Mouse (Mus musculus) lung, postnatal 10 days (tissue): Measurements from ENCODE around the gene Fkbp11.
A peak's percentile ranks its signal among the peaks of the same experiment; 100 is the strongest.

ENCODE experiments used
- DNase-seq: peaks from one replicate; pipeline ENCODE4 v3.0.0; 2021

The Fkbp11 gene

DNA sequence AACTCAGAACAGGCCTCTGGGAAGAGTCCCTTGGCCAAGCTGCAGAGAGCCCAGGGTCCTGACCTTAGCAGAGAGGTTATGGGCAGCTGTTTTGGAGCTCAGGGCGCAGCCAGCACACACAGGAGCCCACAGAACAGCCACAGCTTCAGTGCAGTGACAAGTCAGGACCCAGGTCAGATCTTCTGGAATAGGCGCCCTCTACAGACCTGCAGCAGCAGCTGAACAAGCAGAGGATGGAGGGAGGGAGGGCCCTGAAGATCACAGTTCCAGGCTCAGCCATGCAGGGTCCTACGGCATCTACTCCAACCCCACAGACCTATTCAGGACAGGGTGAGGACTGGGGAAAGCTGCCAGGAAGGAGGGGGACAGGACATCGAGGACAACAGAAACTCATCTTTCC, 10.8 kb upstream of the Fkbp11 start:
- no peak for DNase-seq

DNA sequence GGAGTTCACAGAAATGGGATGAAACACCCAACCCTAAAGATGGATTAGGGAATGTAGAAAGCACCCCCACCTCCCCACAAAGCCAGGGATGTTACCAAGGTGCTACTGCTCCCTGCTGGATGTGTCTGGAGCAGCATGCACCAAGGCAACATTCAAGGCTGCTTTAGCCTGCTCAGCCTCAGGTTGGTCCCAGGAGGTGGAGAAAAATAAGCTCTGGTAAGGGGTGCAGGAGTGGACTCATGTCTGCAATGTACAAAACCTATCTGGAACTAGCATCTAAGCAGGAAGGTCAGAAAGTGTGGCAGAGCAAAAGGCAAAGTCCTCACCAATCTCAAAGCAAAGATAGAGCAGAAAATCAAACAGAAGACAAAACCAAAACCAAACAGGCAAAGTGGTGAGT, 9.9 kb upstream of the Fkbp11 start:
- peak; percentile 67 for DNase-seq

- DNase-seq = peak; percentile 55
Observed at GRCm38 (mm10) chr15:98736521-98736920, 8.5 kb upstream of the Fkbp11 start.

- DNase-seq = no peak
Observed at GRCm38 (mm10) chr15:98733976-98734566, 6.1 kb upstream of the Fkbp11 start.

DNA sequence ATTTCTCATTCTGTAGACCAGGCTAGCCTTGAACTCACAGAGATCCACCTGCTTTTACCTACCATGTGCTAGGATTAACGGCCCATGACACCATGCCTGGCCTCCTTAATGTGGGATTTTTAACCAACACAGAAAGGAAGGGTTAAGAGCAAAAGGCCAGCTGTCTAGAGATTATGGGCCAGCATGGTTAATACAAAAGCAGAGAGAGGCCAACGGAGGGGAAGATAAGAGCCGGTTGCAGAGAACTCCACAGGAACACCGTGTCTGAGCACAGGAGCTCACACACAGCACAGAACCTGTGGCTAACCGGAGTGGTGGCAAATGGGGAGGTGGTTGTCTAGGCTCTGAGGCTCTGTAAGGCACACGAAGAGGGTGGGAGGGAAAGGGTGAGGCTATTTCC, 5.4 kb upstream of the Fkbp11 start:
- no peak for DNase-seq

DNA sequence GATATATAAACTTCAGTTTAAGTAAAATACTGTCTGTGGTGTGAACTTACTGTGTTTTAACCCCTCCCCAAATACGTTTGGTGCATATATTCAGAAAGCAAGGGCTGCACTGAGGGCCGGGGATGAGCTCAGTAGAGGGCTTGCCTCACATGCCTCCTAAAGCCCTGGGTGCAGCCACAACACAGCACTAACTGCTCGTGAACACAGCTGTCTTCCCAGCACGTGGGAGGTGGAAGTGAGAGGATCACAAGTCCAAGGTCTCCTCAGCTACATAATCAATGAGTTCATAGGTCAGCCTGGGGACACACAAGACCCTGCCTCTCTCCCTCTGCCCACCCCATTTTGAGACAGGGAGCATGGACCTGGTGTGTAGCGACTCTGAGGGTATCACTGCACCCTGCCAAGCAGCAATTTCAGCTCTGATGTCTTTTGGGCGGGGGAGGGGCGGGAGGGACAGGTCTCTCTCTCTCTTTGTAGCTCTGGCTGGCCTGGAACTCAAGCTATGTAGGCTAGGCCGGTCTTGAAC, 4.1 kb upstream of the Fkbp11 start:
- DNase-seq = no peak

- DNase-seq = no peak
Observed at GRCm38 (mm10) chr15:98730790-98731189, 2.8 kb upstream of the Fkbp11 start.

GRCm38 (mm10) chr15:98729791-98730545, 2.0 kb upstream of the Fkbp11 start:
- no peak for DNase-seq

DNA sequence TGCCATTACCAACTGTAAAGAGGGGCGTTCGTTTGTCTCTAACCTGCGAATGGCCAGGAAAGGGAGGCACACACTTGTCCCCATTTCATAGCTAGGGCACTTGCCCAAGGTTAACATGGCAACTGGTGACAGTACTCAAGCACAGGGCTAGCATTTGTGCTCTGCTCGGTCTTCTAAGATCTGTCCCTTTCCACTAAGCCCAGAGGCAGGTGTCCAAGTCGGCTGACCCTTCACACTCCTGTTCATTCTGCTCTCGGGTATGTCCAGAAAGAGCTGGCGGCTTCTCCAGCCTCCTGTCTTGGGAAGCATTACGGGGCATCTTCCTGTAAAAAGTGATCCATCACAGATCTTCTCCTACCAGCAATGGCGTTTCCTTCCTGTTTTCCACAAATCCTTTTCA, 368 bp upstream of the Fkbp11 start:
- DNase-seq = peak; percentile 34

GRCm38 (mm10) chr15:98726746-98727145, 1.3 kb downstream of the Fkbp11 start:
- DNase-seq = no peak

DNA sequence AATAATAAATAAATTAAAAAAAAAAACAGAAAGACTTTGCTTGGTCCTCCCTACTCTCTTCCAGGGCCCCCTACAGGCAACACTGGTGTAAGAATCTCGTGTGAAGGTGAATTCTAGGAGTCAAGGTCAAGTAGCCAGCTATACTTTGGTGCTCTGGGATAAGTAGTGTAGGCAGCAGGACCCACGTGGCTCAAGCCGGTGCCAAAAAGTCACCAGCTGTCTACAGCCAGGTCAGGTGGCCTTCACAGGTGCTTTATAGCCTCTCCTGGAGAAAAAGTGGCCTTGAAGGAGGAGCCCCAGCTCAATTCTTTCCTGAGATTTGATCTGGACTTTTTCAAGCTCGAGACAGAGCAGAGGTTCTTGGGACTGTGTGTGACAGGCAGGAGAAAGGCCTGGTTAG, 1.9 kb downstream of the Fkbp11 start:
- no peak for DNase-seq

DNA sequence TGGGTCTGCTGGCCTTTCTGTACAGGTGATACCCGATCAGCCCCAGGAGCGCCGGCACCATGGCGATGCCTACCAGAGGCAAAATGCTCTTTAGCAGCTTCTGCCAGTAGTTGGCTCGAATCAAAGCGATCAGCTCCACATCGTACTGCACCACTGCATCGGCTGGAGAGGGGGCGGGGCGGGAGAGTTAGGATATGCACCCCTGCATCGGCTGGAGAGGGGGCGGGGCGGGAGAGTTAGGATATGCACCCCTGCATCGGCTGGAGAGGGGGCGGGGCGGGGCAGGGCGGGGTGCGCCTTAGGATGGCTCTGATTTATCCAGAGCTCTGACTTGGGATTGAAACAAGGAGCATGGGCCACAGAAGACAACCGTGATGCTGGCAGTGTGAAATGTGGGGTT, 3.6 kb downstream of the Fkbp11 start:
- DNase-seq = peak; percentile 37

DNA sequence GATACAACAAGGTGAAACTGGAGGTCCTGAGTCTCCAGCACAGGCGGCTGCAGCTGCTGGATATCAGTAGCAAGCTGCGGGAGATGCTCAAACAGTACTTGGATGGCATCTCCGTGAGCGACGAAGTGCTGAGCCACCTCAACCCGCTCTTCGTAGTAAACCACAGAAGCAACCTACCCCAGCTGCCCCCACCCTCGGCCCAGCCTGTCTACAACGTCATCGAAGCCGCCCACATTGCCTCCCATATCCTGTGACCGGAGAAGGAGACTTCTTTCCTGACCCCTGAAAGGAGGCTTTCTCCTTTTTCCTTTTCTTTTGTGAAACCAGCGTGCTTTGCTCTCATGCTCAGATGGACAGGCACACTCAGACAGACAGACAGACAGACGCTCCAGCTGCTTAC, 5.1 kb downstream of the Fkbp11 start:
- peak; percentile 57 for DNase-seq

- DNase-seq = no peak
Observed at GRCm38 (mm10) chr15:98722191-98722590, 5.8 kb downstream of the Fkbp11 start.

DNA sequence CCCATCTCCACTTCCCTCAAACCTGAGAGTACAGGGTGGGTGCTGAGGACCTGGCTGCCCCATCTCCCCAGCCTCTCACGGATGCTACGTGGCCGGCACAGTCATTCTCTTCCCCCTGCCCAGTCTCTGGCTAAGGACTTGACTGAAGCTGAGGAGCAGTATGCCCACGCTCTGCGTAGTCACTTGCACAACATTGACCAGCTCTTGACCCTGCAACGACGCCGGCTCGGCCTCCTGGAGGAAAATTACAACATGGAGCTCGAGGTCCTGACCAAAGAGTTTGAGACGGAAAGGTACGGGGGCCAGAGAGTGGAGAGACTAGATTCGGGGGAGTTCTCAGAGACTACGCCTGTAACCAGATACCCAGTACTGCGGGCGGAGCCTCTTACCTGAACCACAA, 10.7 kb downstream of the Fkbp11 start:
- DNase-seq = no peak

- DNase-seq = peak; percentile 85
Observed at GRCm38 (mm10) chr15:98714230-98714652, 13.8 kb downstream of the Fkbp11 start.

- peak; percentile 79 for DNase-seq
Observed at GRCm38 (mm10) chr15:98710442-98710841, 17.6 kb downstream of the Fkbp11 start.

GRCm38 (mm10) chr15:98707766-98708372, 20.1 kb downstream of the Fkbp11 start, which contains the start of gene Ccdc65:
Gene Ccdc65 (plus strand): TSS chr15:98708207.
- peak; percentile 94 for DNase-seq

DNA sequence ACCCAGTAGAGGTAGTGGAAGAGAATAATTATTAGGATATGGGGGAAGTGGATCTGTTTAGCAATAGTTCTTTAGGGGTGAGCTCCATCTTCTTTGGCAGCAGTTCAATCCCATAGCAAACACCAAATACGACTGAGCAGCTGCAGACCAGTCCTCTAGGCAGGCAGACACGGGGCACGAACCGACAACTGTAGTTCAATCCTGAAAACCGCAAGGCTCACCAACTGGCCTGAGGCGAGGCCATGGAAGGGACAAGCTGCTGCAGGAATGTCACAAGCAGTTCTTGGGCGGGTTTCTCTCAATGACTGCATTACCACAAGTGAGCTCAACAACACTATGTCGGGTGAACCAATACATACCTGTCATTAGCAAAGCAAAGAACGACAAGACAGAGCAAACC, 23.7 kb downstream of the Fkbp11 start:
- DNase-seq = no peak

DNA sequence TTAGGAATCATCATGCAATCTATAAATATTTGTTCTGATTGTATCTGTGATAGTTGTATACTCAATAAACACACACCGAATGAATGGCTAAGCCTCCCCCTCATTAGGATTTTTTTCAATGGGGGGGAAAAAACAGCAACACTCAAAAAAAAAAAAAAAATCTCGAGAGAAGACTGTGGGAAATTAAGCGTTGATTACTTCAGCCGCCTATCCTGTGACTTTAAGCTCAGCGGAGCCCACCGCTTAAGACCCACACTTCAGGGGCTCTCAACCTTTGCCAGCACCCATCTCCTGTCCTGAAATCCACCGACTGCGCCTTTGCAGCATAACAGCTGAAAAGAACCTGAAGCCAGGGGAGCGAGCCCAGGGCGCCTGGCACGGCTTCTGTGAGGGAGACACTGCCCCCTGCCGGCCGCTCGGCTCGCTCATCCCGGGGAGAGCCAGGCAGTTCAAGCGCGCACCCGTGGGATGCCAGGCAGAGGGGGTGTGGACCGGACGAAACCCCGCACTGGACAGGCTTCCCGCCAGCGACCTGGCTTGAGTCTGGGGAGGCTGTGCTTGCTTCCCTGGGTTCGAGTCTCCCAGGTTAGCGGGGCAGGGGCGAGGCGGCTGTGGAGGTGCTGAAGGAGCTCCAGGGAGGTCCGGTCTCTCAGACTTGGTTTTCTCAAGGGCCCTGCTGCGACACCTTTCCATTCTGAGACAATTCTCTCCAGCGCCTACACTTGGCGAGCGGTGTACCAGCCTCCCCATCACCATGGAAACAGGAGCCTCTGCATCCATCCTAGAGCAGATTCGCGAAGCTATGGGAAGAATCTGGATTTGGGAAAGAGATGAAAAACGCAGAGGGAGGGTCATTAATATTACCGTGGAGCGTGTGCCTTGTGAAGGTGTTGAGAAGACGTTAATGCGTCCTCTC, 28.6 kb downstream of the Fkbp11 start:
- DNase-seq = peak; percentile 90

GRCm38 (mm10) chr15:98696216-98696615, 31.8 kb downstream of the Fkbp11 start:
- DNase-seq = no peak

GRCm38 (mm10) chr15:98695726-98696125, 32.3 kb downstream of the Fkbp11 start:
- peak; percentile 36 for DNase-seq
